Mouse (Mus musculus) layer of hippocampus, postnatal 36 days (tissue): ENCODE data around the gene Sav1. TPM values are rescaled to one million over a fixed set of nuclear protein-coding genes. Genes with fewer than 3 reads are reported as not detected.
A peak's percentile ranks its signal among the peaks of the same experiment; 100 is the strongest.

Experiments used
- DNase-seq, 2 experiments: peaks; one replicate each; pipeline ENCODE4 v3.0.0; 2022
- total RNA-seq, 2 experiments: library from RNA; stranded (reverse); gene quantifications; 2 replicates each; pipeline ENCODE4 v1.2.3; 2021

The Sav1 gene
- 10 to 100 TPM; 16.6 to 19.3 TPM for total RNA-seq

DNA sequence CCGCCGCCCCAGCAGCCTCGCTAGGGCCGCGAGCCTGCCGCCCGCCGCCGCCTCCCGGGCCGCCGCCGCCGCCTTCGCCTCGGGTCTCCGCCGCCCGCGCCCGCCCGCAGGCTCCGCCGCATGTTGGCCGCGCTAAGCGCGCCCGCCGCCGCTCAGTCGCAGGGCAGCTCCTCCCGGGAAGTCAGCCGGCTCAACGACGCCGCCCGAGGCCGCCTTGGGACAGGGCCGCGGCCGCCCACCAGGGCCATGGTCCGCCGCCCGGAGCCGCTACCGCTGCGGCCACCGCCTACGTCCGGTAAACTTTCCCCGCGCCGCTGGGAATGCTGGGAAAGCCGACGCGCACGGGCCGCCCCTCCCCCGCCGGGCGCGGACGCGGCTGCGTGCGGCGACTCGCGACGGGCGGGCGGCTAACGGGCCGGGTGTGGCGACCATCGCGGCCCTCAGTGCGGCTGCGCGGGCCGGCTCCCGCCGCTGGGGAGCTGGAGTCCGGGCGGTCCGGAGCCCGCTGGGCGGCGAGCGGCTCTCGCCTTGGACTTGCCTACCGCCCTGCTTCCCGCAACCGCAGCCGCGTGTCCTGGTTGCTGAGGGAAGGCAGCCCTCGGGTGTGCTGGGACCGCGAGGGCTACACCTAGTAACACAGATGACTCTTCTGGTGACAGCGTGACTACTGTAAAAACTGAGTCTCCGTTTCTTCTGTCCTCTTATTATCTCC, at the start of gene Sav1:
Sav1 (minus strand) TSS at position 217 of the 712 bp plus-strand sequence.
- peak; percentile 86 for DNase-seq

DNA sequence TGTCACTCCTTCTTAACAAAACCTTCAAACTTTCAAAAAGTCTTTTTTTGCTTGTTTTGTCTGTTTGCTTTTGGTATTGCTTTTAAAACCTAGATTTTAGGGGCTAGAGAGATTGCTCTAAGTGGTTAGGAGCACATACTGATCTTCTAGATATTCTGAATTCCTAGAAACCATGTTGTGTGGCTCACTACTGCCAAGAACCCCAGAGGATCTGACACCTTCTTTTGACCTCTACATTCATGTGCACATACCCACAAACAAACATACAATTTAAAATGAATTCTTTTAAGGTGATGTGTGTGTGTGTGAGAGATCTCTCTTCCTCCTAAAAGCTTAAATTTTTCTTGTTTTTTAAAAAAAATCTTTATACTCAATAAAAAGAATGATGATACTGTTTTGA, 39.4 kb upstream of the Sav1 start:
- no peak for DNase-seq

DNA sequence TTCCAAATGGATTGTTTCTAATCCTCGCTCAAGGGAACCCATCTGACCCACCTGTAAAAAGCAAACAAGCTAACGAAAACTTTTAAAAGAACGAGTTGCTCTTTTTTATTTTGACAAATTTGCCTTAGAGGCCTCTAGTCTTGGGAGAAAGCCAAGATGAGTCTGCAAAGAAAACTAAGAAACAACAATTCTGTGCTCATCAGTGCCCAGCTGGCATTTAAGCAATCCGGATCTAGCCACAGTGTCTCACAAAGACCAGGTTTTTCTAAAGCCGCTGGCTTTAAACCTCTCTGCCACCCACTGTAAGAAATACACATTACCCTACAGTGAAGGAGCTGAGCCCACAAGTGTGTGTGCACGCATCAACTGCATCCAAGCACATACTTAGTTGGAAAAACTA, 38.6 kb upstream of the Sav1 start:
- no peak for DNase-seq

DNA sequence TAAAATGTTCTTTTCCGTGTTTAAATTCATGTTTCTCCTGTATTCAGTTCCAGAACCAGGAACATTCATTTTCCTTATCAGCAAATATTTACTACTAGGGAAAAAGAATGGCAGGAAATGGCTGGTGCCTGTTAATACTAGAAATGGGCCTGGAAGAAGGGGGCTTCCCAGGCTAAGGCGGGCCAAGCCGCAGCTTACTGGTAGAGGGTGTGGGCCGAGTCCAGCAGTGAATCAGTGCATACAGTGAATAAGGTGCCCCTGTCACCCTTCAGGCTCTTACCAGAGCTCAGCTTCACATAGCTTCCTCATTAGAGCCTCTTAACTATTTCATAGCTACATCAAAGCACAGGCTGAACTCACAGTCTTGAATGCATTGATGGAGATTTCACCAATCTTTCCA, 36.8 kb upstream of the Sav1 start:
- DNase-seq, result no peak

DNA sequence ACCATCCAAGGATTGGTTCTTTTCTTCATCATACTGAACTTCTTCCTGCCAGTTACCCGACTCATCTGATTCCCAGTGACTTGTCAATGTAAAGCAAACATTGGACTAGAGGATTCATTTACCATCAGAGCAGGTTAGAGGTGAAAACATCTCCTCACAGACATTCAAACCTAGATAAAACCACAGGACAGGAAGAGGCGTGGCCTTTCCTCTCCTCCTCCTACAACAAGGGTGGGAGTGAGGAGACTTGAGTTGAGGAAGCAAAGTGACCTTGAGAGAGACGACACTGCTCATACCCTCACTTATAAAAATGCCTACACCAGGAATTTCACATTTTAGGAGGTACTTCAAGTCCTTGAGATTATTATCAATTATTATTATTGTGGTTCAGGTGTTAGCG, 31.4 kb upstream of the Sav1 start:
- no peak for DNase-seq

DNA sequence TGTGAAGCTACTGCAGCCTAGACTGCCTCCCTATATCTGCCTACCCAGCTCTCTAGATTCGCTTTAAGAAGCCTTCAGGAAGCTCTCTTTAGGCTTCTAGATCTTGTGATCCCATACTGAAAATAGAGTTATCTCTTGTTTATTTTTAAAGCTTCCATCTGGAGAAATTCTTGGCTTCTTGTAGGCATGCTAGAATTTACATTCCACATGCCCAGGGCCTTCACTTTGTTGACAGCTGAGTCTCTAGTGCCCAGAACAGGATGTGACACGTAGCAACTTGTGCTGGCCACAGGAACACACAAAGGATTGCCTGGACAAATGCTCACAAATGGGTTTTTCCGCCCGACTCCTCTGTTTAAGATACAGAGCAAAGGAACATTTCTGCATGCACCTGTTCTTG, 29.1 kb upstream of the Sav1 start:
- no peak for DNase-seq

DNA sequence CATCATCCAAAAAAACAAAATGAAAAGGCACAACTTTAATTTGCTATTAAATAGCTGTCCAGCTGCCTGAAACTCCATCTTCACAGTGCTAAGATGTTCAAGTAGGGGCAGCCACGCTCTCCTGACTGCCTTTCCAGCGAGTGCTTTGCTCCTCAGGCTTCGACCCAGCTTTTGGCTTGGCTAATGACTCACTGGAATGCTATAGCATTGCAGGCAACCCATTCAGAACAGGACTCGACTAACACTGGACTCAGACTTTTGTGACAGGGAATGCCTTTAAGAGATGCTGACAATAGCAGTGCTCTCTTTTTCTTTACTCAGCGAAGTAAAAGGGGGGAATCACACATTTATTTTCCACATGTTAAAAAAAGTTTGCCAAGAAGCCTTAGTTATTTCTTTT, 24.9 kb upstream of the Sav1 start:
- no peak for DNase-seq

DNA sequence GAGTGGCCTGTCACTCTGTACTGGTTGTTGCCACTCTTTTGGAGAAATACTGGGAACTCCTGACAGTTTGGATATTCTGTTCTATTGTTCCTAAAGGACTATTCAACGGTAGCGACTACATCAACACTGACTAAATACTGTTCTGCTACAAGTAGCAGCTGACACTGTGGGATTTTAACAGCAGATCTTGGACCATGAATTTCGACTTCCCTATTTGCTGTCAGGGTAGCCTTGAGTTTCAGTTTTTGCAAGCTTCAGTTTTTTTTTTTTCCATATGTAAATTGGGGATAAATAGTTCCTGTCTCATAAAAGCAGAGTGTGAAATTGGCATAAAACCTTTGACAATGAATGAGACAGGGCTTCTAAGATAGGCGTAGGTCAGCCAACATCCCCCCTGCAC, 23.6 kb upstream of the Sav1 start:
- no peak for DNase-seq

DNA sequence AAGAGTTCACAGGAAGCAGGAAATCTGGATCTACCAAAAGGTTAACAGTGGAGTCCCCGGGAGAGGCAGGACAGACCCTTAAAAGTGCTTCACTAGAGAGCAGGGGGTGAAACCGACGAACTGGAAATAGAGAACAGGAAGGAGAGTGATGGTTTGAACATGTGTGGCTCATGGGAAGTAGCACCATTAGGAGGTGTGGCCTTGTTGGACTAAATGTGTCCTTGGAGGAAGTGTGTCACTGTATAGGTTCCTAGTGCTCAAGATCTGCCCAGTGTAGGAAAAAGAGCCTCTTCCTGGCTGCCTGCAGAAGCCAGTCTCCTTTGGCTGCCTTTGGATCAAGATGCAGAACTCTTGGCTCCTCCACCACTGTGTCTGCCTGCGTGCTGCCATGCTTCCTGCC, 18.3 kb upstream of the Sav1 start:
- DNase-seq, result no peak

DNA sequence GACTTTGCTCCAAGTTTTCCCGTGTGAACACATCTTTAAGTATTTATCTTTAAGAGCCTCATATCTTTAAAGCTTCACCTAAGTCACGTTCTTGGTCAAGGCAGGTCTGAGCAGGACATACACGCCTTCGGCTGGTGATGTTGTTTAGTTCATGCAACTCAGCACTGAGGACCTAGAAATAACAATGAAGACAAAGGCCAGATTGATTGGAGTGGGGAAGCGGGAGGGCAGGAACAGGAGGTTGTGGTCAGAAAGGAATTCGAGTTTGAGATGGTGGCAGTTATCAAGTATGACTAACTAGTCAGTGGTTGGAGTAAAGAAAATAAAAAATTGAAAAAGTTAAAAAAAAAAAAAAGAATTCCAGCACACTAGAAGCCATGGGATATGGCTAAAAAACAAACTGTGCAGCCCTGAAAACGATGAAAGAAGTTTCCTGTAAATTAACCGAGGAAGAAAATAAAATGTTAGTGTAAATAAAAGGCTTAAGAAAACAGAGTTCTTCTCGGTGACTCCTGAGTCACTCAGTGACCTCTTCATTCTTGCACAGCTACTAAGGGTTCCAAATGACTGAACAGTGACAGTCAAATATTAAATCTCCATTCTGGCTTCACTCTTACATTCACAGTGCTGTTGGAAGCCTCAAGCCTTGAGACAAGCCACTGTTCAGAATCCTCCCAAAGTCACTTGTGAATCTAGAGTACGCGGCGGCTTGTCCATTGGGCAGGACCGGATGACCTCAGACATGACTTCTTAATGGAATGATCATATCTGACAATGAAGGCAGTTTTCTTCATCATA, 11.6 kb upstream of the Sav1 start:
- no peak for DNase-seq

DNA sequence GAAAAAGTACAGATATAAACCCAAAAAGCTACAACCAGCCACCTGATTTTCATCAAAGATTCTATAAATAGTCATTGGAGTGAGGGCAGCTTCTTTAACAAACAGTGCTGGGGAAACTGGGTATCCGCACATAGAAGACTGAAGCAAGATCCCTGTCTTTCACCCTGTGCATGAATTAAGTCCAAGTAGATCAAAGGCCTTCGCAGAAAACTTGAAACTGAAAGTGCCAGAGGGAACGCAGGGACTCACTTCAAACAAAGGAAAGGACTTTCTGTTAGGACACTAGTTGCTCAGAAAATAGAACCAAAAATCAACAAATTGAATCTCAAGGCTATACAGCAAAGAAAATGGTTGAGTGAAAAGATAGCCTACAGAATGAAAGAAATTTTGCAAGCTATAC, 8.6 kb upstream of the Sav1 start:
- no peak for DNase-seq

DNA sequence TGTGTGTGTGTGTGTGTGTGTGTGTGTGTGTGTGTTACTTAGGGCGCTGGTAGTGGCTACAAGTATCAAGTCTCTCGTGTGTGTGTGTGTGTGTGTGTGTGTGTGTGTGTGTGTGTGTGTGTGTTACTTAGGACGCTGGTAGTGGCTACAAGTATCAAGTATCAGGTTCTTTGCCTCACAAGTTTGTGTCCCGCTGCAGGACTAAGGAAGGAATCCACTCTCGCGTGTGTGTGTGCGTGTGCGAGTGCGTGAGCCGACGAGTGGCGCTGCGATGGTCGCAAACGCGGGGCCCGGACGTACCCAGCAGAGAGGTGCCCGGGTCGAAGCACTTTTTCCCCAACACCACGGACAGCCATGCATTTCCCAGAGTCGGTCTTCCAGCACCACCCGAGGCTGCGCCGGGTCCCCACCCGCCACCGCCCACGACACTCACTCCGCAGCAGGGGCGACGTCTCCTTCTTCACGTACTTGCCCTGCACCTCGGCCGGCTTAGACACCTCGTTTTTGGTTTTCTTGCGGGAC, 500 bp downstream of the Sav1 start:
- no peak for DNase-seq

DNA sequence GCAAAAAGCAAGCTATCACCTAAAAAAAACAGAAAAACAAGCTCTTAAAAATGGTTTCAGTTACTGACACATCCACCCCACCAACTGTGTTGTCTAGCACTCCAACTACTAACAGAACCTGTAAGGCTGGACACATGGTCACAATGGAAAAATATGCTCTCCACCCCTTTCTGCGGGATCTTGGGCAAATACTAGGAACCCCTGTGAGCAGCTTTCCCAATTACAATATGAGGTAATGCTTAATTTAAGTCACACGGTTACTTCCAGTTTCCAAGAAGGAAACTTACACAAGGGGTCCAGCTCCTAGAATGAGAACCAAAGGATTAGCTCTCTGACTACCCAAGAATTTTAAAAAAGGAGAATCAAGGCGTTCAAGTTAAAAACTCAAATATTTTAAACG, 1.3 kb downstream of the Sav1 start:
- no peak for DNase-seq

DNA sequence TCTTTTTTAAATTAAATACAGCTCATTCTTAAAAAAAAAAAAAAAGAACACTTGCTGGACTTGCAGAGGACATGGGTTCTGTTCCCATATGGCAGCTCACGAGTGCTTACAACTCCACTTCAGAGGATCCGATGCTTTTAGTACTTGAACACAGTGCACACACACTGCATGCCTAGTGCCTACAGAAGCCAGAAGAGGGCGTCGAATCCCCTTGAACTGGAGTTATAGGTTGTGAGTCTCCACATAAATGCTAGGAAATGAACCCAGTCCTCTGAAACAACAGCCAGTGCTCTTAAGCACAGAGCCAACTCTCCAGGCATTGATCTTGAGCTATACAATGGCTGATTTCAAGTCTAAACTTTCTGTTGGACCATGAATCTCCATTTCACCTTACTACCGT, 3.9 kb downstream of the Sav1 start:
- no peak for DNase-seq

DNA sequence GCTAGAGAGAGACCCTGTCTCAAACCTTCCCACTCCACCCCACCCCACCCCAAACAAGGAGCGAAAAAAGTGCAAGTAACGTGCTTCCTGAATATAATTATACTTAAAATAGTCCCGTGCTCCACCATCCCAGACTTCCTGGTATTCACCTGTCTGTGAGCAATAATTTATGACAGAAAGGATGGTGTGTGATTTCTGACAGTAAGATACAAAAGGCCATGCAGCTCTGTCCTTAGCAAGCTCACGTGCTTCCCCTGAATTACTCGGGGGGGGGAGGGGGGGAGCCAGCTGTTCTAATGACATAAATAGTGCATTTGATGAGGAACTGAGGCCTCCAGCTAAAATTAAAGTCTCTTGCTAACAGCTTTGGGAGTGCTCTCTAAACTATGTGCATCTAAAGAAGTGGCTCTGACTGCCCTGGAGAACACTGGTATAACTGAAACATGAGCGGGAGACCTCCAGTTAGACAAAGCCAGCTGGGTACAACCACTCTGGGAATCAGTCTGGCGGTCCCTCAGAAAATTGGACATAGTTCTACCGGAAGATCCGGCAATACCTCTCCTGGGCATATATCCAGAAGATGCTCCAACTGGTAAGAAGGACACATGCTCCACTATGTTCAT, 9.3 kb downstream of the Sav1 start:
- no peak for DNase-seq

DNA sequence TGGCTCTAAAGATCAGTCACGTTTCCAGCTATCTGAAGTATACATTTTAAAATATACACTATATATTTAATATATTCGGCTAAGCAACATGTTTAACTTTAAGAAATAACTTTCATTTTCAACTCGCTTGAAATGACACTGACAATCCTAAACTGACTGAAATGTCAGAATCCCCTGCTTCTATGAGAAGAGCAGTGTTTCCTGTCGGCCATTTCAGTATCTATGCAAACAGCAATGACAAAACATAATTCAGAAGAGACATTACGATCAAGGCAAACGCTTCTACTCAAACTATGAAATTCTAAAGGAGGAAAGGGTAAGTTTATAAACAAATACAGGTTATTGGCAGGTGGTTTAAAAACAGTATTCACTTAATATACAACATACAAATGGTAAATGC, 10.1 kb downstream of the Sav1 start:
- DNase-seq, result no peak

DNA sequence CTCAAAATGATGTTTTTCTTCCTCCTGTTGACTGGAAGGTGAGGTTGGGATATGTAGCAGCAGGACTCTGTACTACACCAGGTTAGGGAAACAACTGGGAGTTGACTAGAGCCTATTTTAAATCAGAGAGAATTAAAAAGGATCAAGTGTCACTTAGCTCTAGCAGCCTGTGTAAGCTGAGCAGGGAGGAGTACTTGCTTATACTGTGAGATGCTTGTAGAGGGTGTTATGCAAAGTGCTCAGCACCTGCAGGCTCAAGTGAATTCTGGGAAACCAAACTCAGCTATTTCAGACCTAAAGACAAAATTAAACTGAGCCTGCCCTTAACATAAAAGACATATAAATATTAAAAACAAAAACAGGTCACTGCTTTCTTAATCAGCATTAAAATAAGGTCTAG, 13.1 kb downstream of the Sav1 start:
- no peak for DNase-seq

DNA sequence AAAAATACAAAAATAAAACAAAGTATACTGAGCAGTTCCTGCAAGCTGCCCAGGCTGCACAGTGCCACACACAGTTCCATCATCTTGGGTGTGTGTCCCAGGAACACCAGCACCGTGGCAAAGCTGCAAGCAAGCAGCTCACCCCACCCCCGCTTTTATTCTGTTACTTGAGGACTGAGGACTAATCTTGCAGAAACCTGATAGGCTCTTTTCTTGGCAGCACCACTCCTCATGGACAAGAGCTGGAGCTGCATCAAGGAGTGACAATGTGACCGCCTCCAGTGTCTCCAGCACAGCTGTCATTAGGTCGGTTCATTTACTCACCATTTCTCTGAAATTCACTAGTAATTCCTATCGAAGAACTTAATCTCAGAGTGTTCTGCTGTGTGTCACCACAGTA, 18.6 kb downstream of the Sav1 start:
- no peak for DNase-seq

DNA sequence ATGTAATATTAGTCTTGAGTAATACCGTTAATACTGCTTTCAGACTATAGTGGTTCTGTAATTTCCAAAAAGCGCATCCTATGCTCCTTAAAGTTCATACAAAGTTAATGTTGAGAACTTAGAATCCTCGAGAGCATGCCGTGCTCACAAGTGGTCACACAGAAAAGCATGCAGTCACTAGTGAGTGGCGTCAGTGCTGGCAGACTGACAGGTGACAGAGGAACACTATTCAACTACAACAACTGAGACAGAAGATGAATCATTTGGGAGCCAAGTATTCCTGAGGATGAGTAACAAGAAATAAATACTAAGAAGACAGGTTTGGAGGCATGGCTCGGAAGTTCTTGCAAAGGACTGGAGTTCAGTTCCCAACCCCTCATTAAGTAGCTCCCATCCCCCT, 19.7 kb downstream of the Sav1 start:
- DNase-seq, result no peak

DNA sequence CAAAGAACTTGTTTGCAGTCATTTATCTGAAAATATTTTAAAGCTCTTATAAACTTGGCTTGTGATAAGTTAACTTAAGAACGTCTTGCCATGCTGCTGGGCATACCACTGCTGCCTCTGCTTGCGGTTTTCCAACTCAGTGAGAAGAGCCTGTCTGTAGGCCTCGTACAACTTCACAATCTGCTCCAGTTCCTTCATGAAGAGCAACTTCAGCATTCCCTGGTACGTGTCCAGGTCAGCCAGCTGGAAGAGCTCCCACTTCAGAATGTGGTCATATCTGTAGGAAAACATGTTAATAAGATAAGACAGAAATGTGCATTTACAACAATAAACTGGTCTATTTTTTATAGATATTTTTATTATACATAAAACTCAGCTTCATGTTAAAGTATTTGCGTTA, 20.7 kb downstream of the Sav1 start:
- no peak for DNase-seq

DNA sequence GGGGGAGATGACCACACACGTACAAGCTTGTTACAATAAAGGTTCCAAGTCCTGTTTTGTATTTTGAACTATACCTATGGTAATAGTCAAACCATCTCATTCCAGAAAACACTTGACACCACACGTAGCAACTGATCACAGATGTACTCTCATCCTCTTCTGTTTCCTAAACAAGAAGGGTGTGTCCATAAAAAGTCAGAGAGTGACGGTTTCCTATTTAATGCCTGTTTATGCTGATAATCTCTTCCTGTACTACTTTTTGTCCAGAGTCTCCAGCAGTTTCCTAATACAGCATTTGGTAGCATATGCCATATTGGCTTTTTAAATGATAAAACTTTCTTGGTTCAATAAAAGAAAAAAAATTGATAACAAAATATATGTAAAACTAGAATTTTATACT, 21.2 kb downstream of the Sav1 start:
- no peak for DNase-seq

DNA sequence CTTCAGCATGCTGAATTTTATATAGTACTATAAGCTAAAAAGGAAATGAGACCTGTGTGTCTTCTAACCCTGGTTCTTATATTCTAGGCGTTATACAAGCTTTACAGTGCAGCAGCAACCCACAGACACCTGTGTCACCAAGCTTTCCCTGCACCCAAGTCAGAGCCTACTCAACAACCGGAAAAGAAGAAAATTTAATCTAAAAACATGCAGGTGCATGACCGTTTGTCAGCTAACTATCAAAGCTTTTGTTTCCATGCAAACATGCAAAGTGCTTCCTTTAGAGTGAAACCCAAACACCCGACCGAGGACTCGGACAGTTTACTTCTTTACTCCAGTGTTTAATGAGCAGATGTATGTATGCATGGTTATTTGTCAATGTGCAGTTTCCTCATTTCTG, 23.7 kb downstream of the Sav1 start:
- DNase-seq, result no peak

DNA sequence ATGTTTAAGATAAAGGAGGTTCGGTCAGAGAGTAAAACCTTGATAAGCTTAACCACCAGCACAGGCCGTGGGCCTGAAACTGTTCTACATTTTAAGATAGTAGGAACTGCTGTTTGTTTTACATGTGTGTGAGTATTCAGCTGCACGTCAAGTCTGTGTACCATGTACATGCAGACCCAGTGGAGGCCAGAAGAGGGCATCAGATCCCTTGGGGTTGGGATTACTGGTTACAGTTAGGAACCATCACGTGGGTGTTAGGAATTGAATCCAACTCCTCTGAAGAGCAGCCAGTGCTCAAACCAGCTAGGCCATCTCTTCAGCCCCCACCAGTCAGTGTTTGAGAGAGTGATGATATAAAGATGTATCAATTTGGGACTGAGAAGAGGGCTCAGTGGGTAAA, 24.3 kb downstream of the Sav1 start:
- DNase-seq, result peak; percentile 43 to 60

DNA sequence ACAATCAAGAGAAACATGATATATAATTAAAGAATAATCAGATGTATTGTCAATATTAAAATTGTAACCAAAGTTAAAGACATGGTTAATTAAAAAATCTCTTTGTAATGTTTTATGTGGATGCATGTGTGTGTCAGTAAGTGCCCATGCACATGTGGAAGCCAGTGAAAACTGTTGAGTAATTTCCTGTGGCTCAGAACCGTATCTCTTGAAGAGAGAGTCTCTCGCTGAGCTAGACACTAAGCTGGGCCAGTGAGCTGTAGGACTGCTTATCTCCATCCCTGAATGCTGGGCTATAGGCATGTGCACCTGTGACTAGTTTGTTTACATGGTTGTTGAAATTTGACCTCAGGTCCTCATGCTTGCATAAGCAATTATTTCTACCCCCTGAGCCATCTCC, 29.4 kb downstream of the Sav1 start:
- DNase-seq, result no peak
